Mouse (Mus musculus) heart, embryonic 15.5 days (tissue): ENCODE results near the gene Cd101. TPM values are rescaled to one million over a fixed set of nuclear protein-coding genes. Genes with fewer than 3 reads are reported as not detected.

Experiments
- ATAC-seq: fragments of 200-750 bp; cut with Nextera tagmentation; replicated peaks from 2 replicates; pipeline ENCODE4 v1.8.0; 2017; ENCODE audit warnings: low read depth, moderate TSS enrichment; ENCODE audit not compliant: insufficient number of reproducible peaks, insufficient read depth, low FRiP score
- H3K27ac ChIP-seq: fragments of 300-500 bp; sonication (generic); 2 replicates; pipeline ENCODE4 v1.5.1; 2015; ENCODE audit warnings: mild to moderate bottlenecking, inconsistent platforms
- H3K27me3 ChIP-seq: fragments of 300-500 bp; sonication (generic); 2 replicates; pipeline ENCODE4 v1.6.1; 2015; ENCODE audit warnings: inconsistent platforms
- H3K36me3 ChIP-seq: fragments of 300-500 bp; sonication (generic); 2 replicates; pipeline ENCODE4 v1.6.1; 2015; ENCODE audit warnings: mild to moderate bottlenecking, inconsistent platforms
- H3K4me1 ChIP-seq: fragments of 300-500 bp; sonication (generic); replicated peaks from 2 replicates; pipeline ENCODE4 v1.6.1; 2015; ENCODE audit warnings: inconsistent platforms
- H3K4me2 ChIP-seq: fragments of 300-500 bp; sonication (generic); 2 replicates; pipeline ENCODE4 v1.6.1; 2015; ENCODE audit warnings: inconsistent platforms, mild to moderate bottlenecking, moderate library complexity
- H3K4me3 ChIP-seq: fragments of 300-500 bp; sonication (generic); 2 replicates; pipeline ENCODE4 v1.5.1; 2015; ENCODE audit warnings: mild to moderate bottlenecking, inconsistent platforms
- H3K9ac ChIP-seq: fragments of 300-500 bp; sonication (generic); 2 replicates; pipeline ENCODE4 v1.6.1; 2015; ENCODE audit warnings: mild to moderate bottlenecking, inconsistent platforms
- H3K9me3 ChIP-seq: fragments of 300-500 bp; sonication (generic); replicated peaks from 2 replicates; pipeline ENCODE4 v1.6.1; 2016; ENCODE audit warnings: inconsistent platforms
- WGBS: fragments of 180-500 bp; shearing (Covaris S2); methylation state at CpG from one replicate; pipeline ENCODE4 v1.1.7; 2015; ENCODE audit warnings: mixed read lengths; 5-methylcytosine and 5-hydroxymethylcytosine counted together
- polyA plus RNA-seq: library from polyadenylated mRNA; unstranded; fragments of >200 nt; fragmentation: Nextera tagmentation; extraction: Ambion mirVana; gene quantifications from 2 replicates; pipeline ENCODE4 v1.2.1, GENCODE M21; 2015

Gene Cd101
- polyA plus RNA-seq = 0.27 and 0.33 TPM in 2 replicates

DNA sequence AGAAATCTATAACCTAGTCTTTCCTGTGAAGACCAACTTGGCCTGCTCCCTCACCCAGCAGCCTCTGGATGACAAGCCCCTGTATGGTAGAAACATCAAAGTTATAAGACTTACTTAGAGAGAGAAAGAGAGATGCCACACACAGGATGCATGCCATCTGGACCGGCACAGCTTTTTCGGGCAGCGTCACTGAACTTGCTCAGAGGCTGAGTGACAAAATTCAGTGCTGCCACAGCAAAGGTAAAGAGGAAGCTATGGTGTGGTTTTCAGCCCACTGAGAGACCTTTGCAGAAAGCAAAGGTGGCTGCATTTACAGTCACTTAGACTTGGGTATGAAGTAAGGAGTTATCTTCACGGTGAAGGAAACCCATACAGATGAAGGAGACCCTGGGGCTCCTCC is at the start of gene Cd101:
Gene Cd101, minus strand, starts transcription at position 218 of the 400 bp plus-strand sequence.
- H3K4me1 ChIP-seq = peaks cover 31% of the 10 kb centered on the region
- H3K4me2 ChIP-seq = no peak within 1 kb of the TSS
- WGBS = 83% methylated on average over 4 of the region's 4 CpGs
- no peaks in the 10 kb centered on the region for H3K36me3 ChIP-seq
- no peak within 1 kb of the TSS for H3K9ac ChIP-seq
- ATAC-seq = no peak
- no peaks in the 10 kb centered on the region for H3K27me3 ChIP-seq
- no peak within 1 kb of the TSS for H3K27ac ChIP-seq
- H3K9me3 ChIP-seq = no peaks in the 10 kb centered on the region
- no peak within 1 kb of the TSS for H3K4me3 ChIP-seq

DNA sequence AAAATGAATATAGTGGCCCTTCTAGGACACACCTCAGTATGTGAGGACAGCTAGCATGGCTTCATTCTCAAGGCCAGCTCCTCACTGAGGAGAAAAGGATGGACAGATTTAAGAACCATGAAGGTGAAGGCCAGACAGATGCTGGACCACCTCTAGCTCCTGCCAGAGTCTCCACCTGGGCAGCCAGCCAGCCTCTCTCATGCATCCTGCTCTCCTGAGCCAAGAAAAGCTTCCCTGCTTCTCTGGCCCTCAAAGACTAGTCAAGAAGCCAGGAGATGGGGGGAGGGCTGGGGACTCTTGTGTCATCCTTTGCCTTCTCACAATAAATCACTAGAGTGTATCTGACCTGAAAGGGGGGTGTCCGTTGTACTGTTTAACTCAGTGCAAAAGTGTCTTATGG is 49.0 kb upstream of the Cd101 start:
- no peak overlapping the region for H3K4me3 ChIP-seq
- H3K27me3 ChIP-seq = no peaks in the 10 kb centered on the region
- no peak overlapping the region for H3K9ac ChIP-seq
- H3K9me3 ChIP-seq = no peaks in the 10 kb centered on the region
- no peak overlapping the region for H3K4me2 ChIP-seq
- 0 out of 2 replicates have a peak, but pooled peaks cover 8% of the 10 kb centered on the region for H3K36me3 ChIP-seq
- H3K4me1 ChIP-seq = peaks cover 51% of the 10 kb centered on the region
- 61% methylated on average over 1 of the region's 1 CpGs for WGBS
- H3K27ac ChIP-seq = peak overlapping the region; percentile 31
- peak; percentile 70 for ATAC-seq

DNA sequence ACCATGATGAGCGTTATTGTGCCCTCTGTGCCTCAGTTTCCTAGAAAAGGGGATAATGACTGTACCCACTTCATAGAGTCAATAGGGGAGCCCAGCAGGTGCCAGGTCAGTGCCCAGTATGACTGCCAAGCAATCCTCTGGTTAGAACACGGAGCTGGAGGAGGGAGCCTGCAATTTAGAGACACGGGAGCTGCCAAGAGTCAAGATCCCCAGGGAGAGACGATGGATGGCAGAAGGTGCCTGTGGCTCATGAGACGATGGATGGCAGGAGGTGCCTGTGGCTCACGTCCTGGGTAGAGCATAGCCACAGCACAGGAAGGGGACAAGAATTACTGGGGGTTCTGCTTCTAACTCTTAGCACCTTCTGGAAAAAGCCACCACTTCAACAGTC is 48.3 kb upstream of the Cd101 start:
- Histone ChIP-seq H3K36me3 (0 out of 2 replicates have a peak, but pooled peaks cover 8% of the 10 kb centered on the region), H3K4me1 (peaks cover 57% of the 10 kb centered on the region), H3K9me3 (no peaks in the 10 kb centered on the region), H3K27ac (peak overlapping the region; percentile 31), H3K27me3 (no peaks in the 10 kb centered on the region), H3K4me2 (no peak overlapping the region), H3K9ac (no peak overlapping the region), H3K4me3 (no peak overlapping the region)
- ATAC-seq = no peak
- WGBS = 76% methylated on average over 6 of the region's 6 CpGs

- Histone ChIP-seq H3K9ac (no peak overlapping the region), H3K4me1 (peaks cover 61% of the 10 kb centered on the region), H3K36me3 (0 out of 2 replicates have a peak, but pooled peaks cover 8% of the 10 kb centered on the region), H3K4me3 (no peak overlapping the region), H3K27me3 (no peaks in the 10 kb centered on the region), H3K27ac (no peak overlapping the region), H3K4me2 (no peak overlapping the region), H3K9me3 (no peaks in the 10 kb centered on the region)
- no peak for ATAC-seq
- 92% methylated on average over 25 of the region's 25 CpGs for WGBS
These were observed 47.8 kb upstream of the Cd101 start for GRCm38 (mm10) chr3:101076966-101077709.

- Histone ChIP-seq H3K4me3 (no peak overlapping the region), H3K4me2 (no peak overlapping the region), H3K9me3 (no peaks in the 10 kb centered on the region), H3K27ac (no peak overlapping the region), H3K9ac (no peak overlapping the region), H3K36me3 (0 out of 2 replicates have a peak, but pooled peaks cover 8% of the 10 kb centered on the region), H3K4me1 (peaks cover 67% of the 10 kb centered on the region), H3K27me3 (no peaks in the 10 kb centered on the region)
- WGBS = 55% methylated on average over 3 of the region's 3 CpGs
- no peak for ATAC-seq
These were observed 46.5 kb upstream of the Cd101 start for GRCm38 (mm10) chr3:101075866-101076265.

DNA sequence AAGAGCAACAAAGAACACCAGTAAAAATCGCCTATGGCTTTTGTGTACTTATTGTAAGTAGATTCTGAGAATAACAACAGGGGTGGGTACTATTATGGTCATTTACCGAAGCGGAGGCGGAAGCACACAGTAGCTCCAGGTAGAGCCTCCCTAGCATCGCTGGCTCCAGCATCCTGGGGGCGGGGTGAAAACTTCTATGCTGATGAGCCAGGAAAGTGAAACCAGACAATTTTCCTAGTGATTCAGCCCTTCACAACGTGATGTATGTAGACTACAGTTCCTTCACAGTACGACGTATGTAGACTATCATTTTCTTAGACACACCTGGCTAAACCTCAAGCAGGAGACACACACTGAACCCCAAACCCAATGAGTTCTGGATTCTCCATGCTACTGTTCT is 44.0 kb upstream of the Cd101 start:
- Histone ChIP-seq H3K4me3 (no peak overlapping the region), H3K9me3 (no peaks in the 10 kb centered on the region), H3K9ac (no peak overlapping the region), H3K4me1 (peaks cover 85% of the 10 kb centered on the region), H3K27ac (no peak overlapping the region), H3K36me3 (no peaks in the 10 kb centered on the region), H3K27me3 (no peaks in the 10 kb centered on the region), H3K4me2 (no peak overlapping the region)
- no peak for ATAC-seq
- WGBS = 81% methylated on average over 9 of the region's 9 CpGs

DNA sequence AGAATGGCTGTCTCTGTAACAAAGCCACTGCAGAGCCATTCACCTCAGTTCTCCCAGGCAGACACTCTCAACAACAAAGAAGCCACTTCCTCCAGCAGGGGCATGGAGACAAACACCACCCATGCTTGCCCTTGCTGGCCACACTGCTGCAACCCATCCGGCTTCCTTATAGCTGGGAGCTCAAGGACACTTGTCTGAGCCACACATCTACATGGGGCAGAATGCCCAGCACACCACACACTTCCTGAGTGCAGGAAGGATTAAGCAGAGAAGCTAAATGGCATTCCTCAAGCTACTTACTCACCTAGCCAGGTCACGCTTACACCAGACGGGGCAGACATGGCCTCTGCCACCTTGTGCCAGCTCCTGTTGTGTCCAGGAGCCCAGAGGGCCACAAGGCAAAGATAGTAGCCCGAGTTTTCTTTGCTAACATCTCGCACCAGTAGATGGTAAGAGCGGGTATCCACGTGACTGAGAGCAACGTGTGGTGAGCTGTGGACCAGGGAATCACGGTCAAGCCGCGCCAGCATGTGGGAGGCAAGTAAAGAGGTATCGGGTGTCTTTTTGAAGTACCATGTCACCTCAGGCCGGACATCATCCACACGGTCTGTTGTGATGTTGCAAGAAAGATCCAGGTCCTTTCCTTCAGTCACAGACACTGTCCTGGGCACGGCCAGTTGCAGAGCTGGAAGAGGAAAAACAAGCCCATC is 43.3 kb upstream of the Cd101 start:
- Histone ChIP-seq H3K9me3 (no peaks in the 10 kb centered on the region), H3K36me3 (no peaks in the 10 kb centered on the region), H3K4me1 (peaks cover 85% of the 10 kb centered on the region), H3K27me3 (no peaks in the 10 kb centered on the region), H3K4me3 (no peak overlapping the region), H3K9ac (no peak overlapping the region), H3K4me2 (no peak overlapping the region), H3K27ac (no peak overlapping the region)
- ATAC-seq = no peak
- WGBS = 78% methylated on average over 15 of the region's 15 CpGs

DNA sequence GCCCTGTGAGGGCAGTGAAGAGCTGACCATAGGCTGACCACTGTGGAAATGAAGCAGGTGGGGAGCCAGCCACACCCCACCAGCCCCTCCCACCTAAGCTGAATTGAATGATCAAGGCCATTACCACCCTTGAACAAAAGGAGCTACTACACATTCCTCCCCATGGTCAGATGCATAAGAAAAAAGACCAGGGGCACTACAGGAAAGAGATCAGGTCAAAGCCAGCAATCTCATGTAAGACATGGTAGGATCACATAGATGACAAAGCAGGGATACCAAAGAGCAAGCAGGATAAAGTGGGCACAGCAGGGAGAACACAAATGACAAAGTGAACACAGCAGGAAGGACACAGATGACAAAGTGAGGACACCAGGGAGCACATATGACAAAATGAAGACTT is 42.2 kb upstream of the Cd101 start:
- Histone ChIP-seq H3K27ac (peak overlapping the region; percentile 85), H3K36me3 (no peaks in the 10 kb centered on the region), H3K4me3 (no peak overlapping the region), H3K27me3 (no peaks in the 10 kb centered on the region), H3K4me1 (peaks cover 84% of the 10 kb centered on the region), H3K9me3 (no peaks in the 10 kb centered on the region), H3K4me2 (no peak overlapping the region), H3K9ac (no peak overlapping the region)
- ATAC-seq = no peak

- Histone ChIP-seq H3K27me3 (no peaks in the 10 kb centered on the region), H3K4me3 (no peak overlapping the region), H3K9me3 (no peaks in the 10 kb centered on the region), H3K4me2 (peak overlapping the region; percentile 33), H3K9ac (0 out of 2 replicates have a peak overlapping the region, but pooled peaks have one; percentile 2), H3K36me3 (no peaks in the 10 kb centered on the region), H3K27ac (peak overlapping the region; percentile 85), H3K4me1 (peaks cover 84% of the 10 kb centered on the region)
- WGBS = 19% methylated on average over 6 of the region's 6 CpGs
- ATAC-seq = peak; percentile 86
These were observed 41.5 kb upstream of the Cd101 start for GRCm38 (mm10) chr3:101070796-101071235.

DNA sequence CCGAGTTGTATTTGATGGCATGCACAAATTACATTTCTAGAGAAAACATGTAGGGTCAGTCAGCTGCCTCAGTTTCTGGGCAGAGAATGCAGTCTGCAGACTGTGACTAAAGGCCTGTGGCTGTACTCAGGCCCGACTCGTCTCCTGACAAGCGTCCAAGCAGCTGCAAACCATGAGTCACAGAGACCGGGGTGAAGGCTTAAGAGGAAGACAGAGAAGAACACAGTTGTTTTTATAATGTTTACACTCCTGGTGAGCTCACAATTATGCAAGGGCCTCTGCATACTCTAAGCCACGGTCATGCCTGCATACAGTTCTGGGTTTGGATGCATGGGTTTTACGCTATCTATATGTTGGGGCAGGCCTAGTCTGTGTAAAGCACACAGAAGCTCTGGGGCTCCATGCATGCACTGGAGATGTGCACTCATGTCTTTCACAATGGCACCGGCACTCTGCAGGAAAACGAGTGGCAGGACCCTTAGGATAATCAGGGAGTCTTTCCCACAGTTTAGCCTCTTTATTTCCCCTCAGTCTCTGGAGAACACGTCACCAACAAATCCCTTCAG is 41.0 kb upstream of the Cd101 start:
- Histone ChIP-seq H3K36me3 (no peaks in the 10 kb centered on the region), H3K27ac (peak overlapping the region; percentile 85), H3K4me3 (no peak overlapping the region), H3K4me1 (peaks cover 80% of the 10 kb centered on the region), H3K9me3 (no peaks in the 10 kb centered on the region), H3K4me2 (no peak overlapping the region; the same call in 1 of the 2 replicates), H3K27me3 (no peaks in the 10 kb centered on the region), H3K9ac (peak overlapping the region; percentile 2; the same call in 1 of the 2 replicates)
- no peak for ATAC-seq
- WGBS = 32% methylated on average over 10 of the region's 10 CpGs

GRCm38 (mm10) chr3:101068701-101069100 is 39.3 kb upstream of the Cd101 start:
- no peaks in the 10 kb centered on the region for H3K27me3 ChIP-seq
- no peak overlapping the region for H3K9ac ChIP-seq
- 60% methylated on average over 5 of the region's 5 CpGs for WGBS
- H3K9me3 ChIP-seq = no peaks in the 10 kb centered on the region
- H3K27ac ChIP-seq = no peak overlapping the region
- no peak for ATAC-seq
- peaks cover 72% of the 10 kb centered on the region for H3K4me1 ChIP-seq
- H3K4me2 ChIP-seq = no peak overlapping the region
- no peaks in the 10 kb centered on the region for H3K36me3 ChIP-seq
- no peak overlapping the region for H3K4me3 ChIP-seq
